Comparison of ENCODE assay signal across 8 mouse cellular contexts in genomic region chrX:142965236-142966007, GRCm38 (mm10). TPM values are rescaled to one million over a fixed set of nuclear protein-coding genes. Genes with fewer than 3 reads are reported as not detected.
DNase-seq lines count a peak whose midpoint lies in the region; ATAC-seq and TF ChIP-seq lines count a peak whose summit lies in the region.

No protein-coding gene starts in this region.

- H3K36me3 ChIP-seq in forebrain, embryonic 15.5 days, result no peaks in the 10 kb centered on the region
- no peaks in the 10 kb centered on the region for H3K36me3 ChIP-seq in kidney, adult 2 months (ENCODE audit: control insufficient read depth, insufficient read depth, low read length)
- no peaks in the 10 kb centered on the region for H3K36me3 ChIP-seq in stomach, postnatal 0 days (ENCODE audit: control insufficient read depth, insufficient read depth, low read length)

- peak overlapping the region; percentile 74 for H3K9ac ChIP-seq in forebrain, embryonic 15.5 days (replicated peaks)
- H3K9ac ChIP-seq in stomach, postnatal 0 days (ENCODE audit: low read length), result peak overlapping the region; percentile 76

- no peak for TF ChIP-seq EP300 in stomach, postnatal 0 days (optimal IDR thresholded peaks at IDR 0.05)

- no peak for DNase-seq in lung, adult 2 months
- DNase-seq in lung, postnatal 25 days (ENCODE audit: low spot score), result no peak
- DNase-seq in ZHBTc4 (ENCODE audit: low read depth, low spot score), result peak; percentile 3
- peak; percentile 6 for DNase-seq in kidney, adult 2 months
- DNase-seq in lung, postnatal 14 days, result peak; percentile 1
- no peak for DNase-seq in stomach, postnatal 0 days (ENCODE audit: low spot score)
- DNase-seq in thymus, postnatal 10 days (ENCODE audit: low spot score in 2 of 2), result no peak

- WGBS in lung, adult 2 months, result 30% methylated on average over 23 of the region's 23 CpGs
- WGBS in forebrain, embryonic 15.5 days, result 25% methylated on average over 23 of the region's 23 CpGs
- WGBS in kidney, adult 2 months, result 8% methylated on average over 23 of the region's 23 CpGs
- 17% methylated on average over 21 of the region's 23 CpGs for WGBS in stomach, postnatal 0 days

- ATAC-seq in forebrain, embryonic 15.5 days (replicated peaks), result no peak; the same call in 1 of the 2 replicates
- ATAC-seq in stomach, postnatal 0 days (ENCODE audit: low FRiP score, low TSS enrichment), result 0 out of 2 replicates have a peak, but pooled peaks have one; percentile 8

- TF ChIP-seq POLR2A in lung, adult 2 months (IDR thresholded peaks at IDR 0.05; ENCODE audit: borderline replicate concordance, extremely low read depth, low read depth, low read length), result no peak
- TF ChIP-seq POLR2A in kidney, adult 2 months (IDR thresholded peaks at IDR 0.05; ENCODE audit: low read depth, low read length), result no peak

- peak overlapping the region; percentile 60 for H3K4me2 ChIP-seq in forebrain, embryonic 15.5 days (replicated peaks)
- H3K4me2 ChIP-seq in stomach, postnatal 0 days (replicated peaks; ENCODE audit: low read depth), result peak overlapping the region; percentile 62

- H3K4me1 ChIP-seq in lung, adult 2 months (ENCODE audit: control insufficient read depth, insufficient read depth, low read length), result no peaks in the 10 kb centered on the region; the same call in 1 of the 2 replicates
- 0 out of 2 replicates have a peak, but pooled peaks cover 6% of the 10 kb centered on the region for H3K4me1 ChIP-seq in forebrain, embryonic 15.5 days
- peaks cover 3% of the 10 kb centered on the region; the same call in 1 of the 2 replicates for H3K4me1 ChIP-seq in kidney, adult 2 months (ENCODE audit: control insufficient read depth, insufficient read depth, low read length)
- H3K4me1 ChIP-seq in stomach, postnatal 0 days (replicated peaks; ENCODE audit: control insufficient read depth, insufficient read depth), result no peaks in the 10 kb centered on the region

- peak overlapping the region; percentile 76 for H3K4me3 ChIP-seq in lung, adult 2 months (replicated peaks; ENCODE audit: extremely low read depth, low read depth, low read length)
- H3K4me3 ChIP-seq in forebrain, embryonic 15.5 days, result peak overlapping the region; percentile 65
- peak overlapping the region; percentile 80 for H3K4me3 ChIP-seq in kidney, adult 2 months (ENCODE audit: insufficient read depth, low read depth, low read length)
- H3K4me3 ChIP-seq in stomach, postnatal 0 days (ENCODE audit: low read depth, low read length), result peak overlapping the region; percentile 62

- no peak for TF ChIP-seq CTCF in lung, adult 2 months (IDR thresholded peaks at IDR 0.05; ENCODE audit: insufficient read depth, low read length)
- no peak for TF ChIP-seq CTCF in kidney, adult 2 months (conservative IDR thresholded peaks at IDR 0.05; ENCODE audit: insufficient read depth, insufficient read length, low read depth, low read length)
- no peak for TF ChIP-seq CTCF in stomach, postnatal 0 days (IDR thresholded peaks at IDR 0.05; ENCODE audit: low read depth)

- H3K27ac ChIP-seq in forebrain, embryonic 15.5 days (replicated peaks), result peak overlapping the region; percentile 92
- H3K27ac ChIP-seq in kidney, adult 2 months (ENCODE audit: insufficient read depth, low read depth, low read length), result no peak overlapping the region
- H3K27ac ChIP-seq in stomach, postnatal 0 days (replicated peaks), result no peak overlapping the region

- H3K9me3 ChIP-seq in forebrain, embryonic 15.5 days, result no peaks in the 10 kb centered on the region
- H3K9me3 ChIP-seq in stomach, postnatal 0 days (ENCODE audit: control insufficient read depth, low read length), result no peaks in the 10 kb centered on the region

- H3K27me3 ChIP-seq in forebrain, embryonic 15.5 days, result no peaks in the 10 kb centered on the region
- H3K27me3 ChIP-seq in kidney, adult 2 months (replicated peaks; ENCODE audit: control insufficient read depth, insufficient read depth, low read length), result no peaks in the 10 kb centered on the region
- no peaks in the 10 kb centered on the region for H3K27me3 ChIP-seq in stomach, postnatal 0 days (ENCODE audit: control insufficient read depth, insufficient read depth, low read length)

RNA-seq across cellular contexts. Expression of gene Ammecr1, which starts 1.1 kb away (rescaled TPM):
- polyA plus RNA-seq in lung, adult 2 months (2012; rRNA removed), result 0.80 and 1.1 TPM in 2 replicates
- 5.0 and 5.6 TPM in 2 replicates for polyA plus RNA-seq in forebrain, embryonic 15.5 days (2015; fragmentation: Nextera tagmentation; extraction: Ambion mirVana)
- 0.31 and 0.47 TPM in 2 replicates for polyA plus RNA-seq in kidney, adult 2 months (2012; rRNA removed)
- polyA plus RNA-seq in stomach, postnatal 0 days (2015; fragmentation: Nextera tagmentation; extraction: Ambion mirVana), result 6.3 and 7.1 TPM in 2 replicates

Comparison
In these comparisons a context has a peak if more than half of its experiments do, and no peak if none do; other contexts are left out.
1. DNase-seq: peak in ZHBTc4 (single experiment), kidney, adult 2 months (single experiment) and lung, postnatal 14 days (single experiment); none in lung, adult 2 months (single experiment), lung, postnatal 25 days (single experiment), stomach, postnatal 0 days (single experiment) and thymus, postnatal 10 days (0 of 2).
2. Peak in every context shown above with its lines, with median percentiles within 50 percentile points of each other: H3K4me3 ChIP-seq.